Mouse (Mus musculus) liver, adult 2 months (tissue): ENCODE data around the gene Nek3. TPM values are rescaled to one million over a fixed set of nuclear protein-coding genes. Genes with fewer than 3 reads are reported as not detected.

Experiments
- DNase-seq: peaks from one replicate; pipeline ENCODE4 v3.0.0-alpha.2; 2011; ENCODE audit warnings: low read depth, low spot score; ENCODE audit errors: extremely low read depth
- H3K27ac ChIP-seq: fragments of 200-500 bp; replicated peaks from 2 replicates; pipeline ENCODE4 v1.5.1; 2012; ENCODE audit warnings: low read depth, mild to moderate bottlenecking, control low read depth, inconsistent platforms, low read length; ENCODE audit not compliant: insufficient read depth
- H3K27me3 ChIP-seq: fragments of 200-500 bp; 2 replicates; pipeline ENCODE4 v1.6.1; 2012; ENCODE audit warnings: mild to moderate bottlenecking, moderate library complexity, low read length, inconsistent platforms; ENCODE audit not compliant: control insufficient read depth, insufficient read depth
- H3K36me3 ChIP-seq: fragments of 200-500 bp; 2 replicates; pipeline ENCODE4 v1.6.1; 2012; ENCODE audit warnings: low read length, inconsistent platforms; ENCODE audit not compliant: control insufficient read depth, insufficient read depth
- H3K4me1 ChIP-seq: fragments of 200-500 bp; 2 replicates; pipeline ENCODE4 v1.6.1; 2011; ENCODE audit warnings: low read length; ENCODE audit not compliant: control insufficient read depth, insufficient read depth
- H3K4me3 ChIP-seq: fragments of 200-500 bp; 2 replicates; pipeline ENCODE4 v1.5.1; 2011; ENCODE audit warnings: low read depth, mild to moderate bottlenecking, control low read depth, low read length, moderate library complexity; ENCODE audit not compliant: insufficient read depth
- H3K79me2 ChIP-seq: fragments of 200-500 bp; 2 replicates; pipeline ENCODE4 v1.6.1; 2012; ENCODE audit warnings: inconsistent platforms, mild to moderate bottlenecking, low read length, moderate library complexity; ENCODE audit not compliant: control insufficient read depth, insufficient read depth
- H3K9ac ChIP-seq: fragments of 200-500 bp; 2 replicates; pipeline ENCODE4 v1.6.1; 2012; ENCODE audit warnings: low read depth, mild to moderate bottlenecking, control low read depth, inconsistent platforms, low read length
- CTCF ChIP-seq: fragments of 200-500 bp; IDR thresholded peaks from 2 replicates; pipeline ENCODE4 v1.5.1; 2011; ENCODE audit warnings: low read depth, low read length, control low read depth
- POLR2A ChIP-seq: fragments of 200-500 bp; IDR thresholded peaks from 2 replicates; pipeline ENCODE4 v1.6.1; 2011; ENCODE audit warnings: low read length, control low read depth; ENCODE audit not compliant: insufficient read depth; ENCODE audit errors: extremely low read depth
- WGBS: fragments of 180-500 bp; shearing (Covaris S2); methylation state at CpG from one replicate; pipeline ENCODE4 v1.1.7; 2018; 5-methylcytosine and 5-hydroxymethylcytosine counted together
- polyA plus RNA-seq: library from polyadenylated mRNA; depleted of rRNA; stranded (reverse); fragments of >200 nt; gene quantifications from 2 replicates; pipeline ENCODE4 v1.2.3, GENCODE M21; 2012
- total RNA-seq: library from RNA; depleted of rRNA; stranded (reverse); fragments of >200 nt; gene quantifications from 2 replicates; pipeline ENCODE4 v1.2.3, GENCODE M21; 2014

Gene Nek3
- total and polyA plus RNA-seq, 2 experiments: 0.71 to 1.1 TPM

DNA sequence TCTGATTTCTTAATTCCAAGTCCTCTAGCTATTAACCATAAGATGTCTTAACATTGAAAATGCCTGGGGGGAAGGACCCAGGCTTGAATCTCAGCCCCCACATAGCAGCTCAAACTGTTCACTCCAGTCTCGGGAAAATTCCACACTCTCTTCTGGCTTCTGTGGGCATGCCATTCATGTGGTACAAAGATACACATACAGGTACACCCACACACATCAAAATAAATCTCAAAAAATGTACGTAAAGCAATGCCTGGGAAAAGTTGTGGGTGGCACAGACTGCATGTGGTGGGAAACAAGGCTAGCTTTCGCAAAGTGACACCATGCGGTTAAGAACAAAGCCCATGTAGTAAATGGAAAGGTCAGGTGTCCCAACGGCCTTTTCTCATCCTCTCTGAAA lies 2.9 kb upstream of the Nek3 start:
- no peaks in the 10 kb centered on the region for H3K79me2 ChIP-seq
- H3K27ac ChIP-seq: no peak overlapping the region
- DNase-seq: no peak
- no peaks in the 10 kb centered on the region for H3K36me3 ChIP-seq
- TF ChIP-seq CTCF (no peak), POLR2A (no peak)
- H3K4me1 ChIP-seq: peaks cover 3% of the 10 kb centered on the region
- no peak overlapping the region for H3K9ac ChIP-seq
- no peak overlapping the region for H3K4me3 ChIP-seq
- no peaks in the 10 kb centered on the region for H3K27me3 ChIP-seq
- 97% methylated on average over 5 of the region's 5 CpGs for WGBS

- peak overlapping the region; percentile 53 for H3K9ac ChIP-seq
- WGBS: 48% methylated on average over 10 of the region's 10 CpGs
- no peaks in the 10 kb centered on the region for H3K79me2 ChIP-seq
- TF ChIP-seq CTCF (no peak), POLR2A (no peak)
- H3K36me3 ChIP-seq: no peaks in the 10 kb centered on the region
- peak; percentile 66 for DNase-seq
- no peaks in the 10 kb centered on the region for H3K27me3 ChIP-seq
- peaks cover 3% of the 10 kb centered on the region for H3K4me1 ChIP-seq
- H3K27ac ChIP-seq: peak overlapping the region; percentile 42
- H3K4me3 ChIP-seq: peak overlapping the region; percentile 55
These were observed 770 bp downstream of the Nek3 start for GRCm38 (mm10) chr8:22165251-22166079.

GRCm38 (mm10) chr8:22164431-22164830 lies 1.8 kb downstream of the Nek3 start:
- Histone ChIP-seq H3K79me2 (no peaks in the 10 kb centered on the region), H3K27me3 (no peaks in the 10 kb centered on the region), H3K36me3 (0 out of 2 replicates have a peak, but pooled peaks cover 3% of the 10 kb centered on the region), H3K4me3 (no peak overlapping the region), H3K4me1 (peaks cover 3% of the 10 kb centered on the region), H3K9ac (no peak overlapping the region), H3K27ac (no peak overlapping the region)
- WGBS: 93% methylated on average over 10 of the region's 10 CpGs
- TF ChIP-seq POLR2A (no peak), CTCF (no peak)
- no peak for DNase-seq

DNA sequence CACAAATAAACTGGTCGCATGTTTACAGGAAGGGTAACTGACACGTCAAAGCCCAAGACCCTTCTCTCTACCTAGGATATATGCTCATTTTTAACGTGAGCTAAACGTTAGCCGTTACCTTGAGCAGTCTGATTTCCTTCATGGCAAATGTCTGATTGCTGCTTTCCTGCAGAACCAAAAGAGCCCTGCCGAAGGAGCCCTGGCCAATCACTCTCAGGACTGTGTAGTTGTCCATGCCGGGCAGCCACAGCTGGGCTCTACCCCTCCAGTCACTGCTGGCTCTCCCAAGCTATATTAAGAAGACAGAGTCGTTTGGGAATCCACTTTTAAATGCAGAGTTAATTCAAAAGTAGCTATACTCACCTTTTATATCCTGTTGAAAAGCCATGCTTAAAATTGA lies 4.0 kb downstream of the Nek3 start:
- WGBS: 94% methylated on average over 8 of the region's 8 CpGs
- Histone ChIP-seq H3K79me2 (no peaks in the 10 kb centered on the region), H3K36me3 (0 out of 2 replicates have a peak, but pooled peaks cover 3% of the 10 kb centered on the region), H3K9ac (no peak overlapping the region), H3K27me3 (no peaks in the 10 kb centered on the region), H3K4me1 (peaks cover 3% of the 10 kb centered on the region), H3K4me3 (no peak overlapping the region), H3K27ac (no peak overlapping the region)
- DNase-seq: no peak
- TF ChIP-seq POLR2A (no peak), CTCF (no peak)

GRCm38 (mm10) chr8:22150345-22150663 lies 15.9 kb downstream of the Nek3 start:
- no peak overlapping the region for H3K9ac ChIP-seq
- DNase-seq: peak; percentile 69

More at GRCm38 (mm10) chr8:22150345-22150663, 15.9 kb downstream of the Nek3 start:
- Histone ChIP-seq H3K27ac (no peak overlapping the region), H3K79me2 (no peaks in the 10 kb centered on the region), H3K27me3 (no peaks in the 10 kb centered on the region), H3K36me3 (no peaks in the 10 kb centered on the region), H3K4me3 (no peak overlapping the region), H3K4me1 (peaks cover 5% of the 10 kb centered on the region)
- WGBS: 31% methylated on average over 3 of the region's 3 CpGs
- TF ChIP-seq POLR2A: no peak
- no peak for TF ChIP-seq CTCF
